Mouse (Mus musculus) neural tube, embryonic 12.5 days (tissue): ENCODE results near the gene Jmjd4. TPM values are rescaled to one million over a fixed set of nuclear protein-coding genes. Genes with fewer than 3 reads are reported as not detected.

ENCODE experiments used
- polyA plus RNA-seq: library from polyadenylated mRNA; unstranded; fragments of >200 nt; fragmentation: Nextera tagmentation; extraction: Ambion mirVana; gene quantifications from 2 replicates; pipeline ENCODE4 v1.2.1, GENCODE M21; 2016

The Jmjd4 gene
- polyA plus RNA-seq, 1 experiment from 2014 or later: 14.5 TPM

Other genes with a start within 250 kb of the Jmjd4 start
- 88.0 and 91.1 TPM in 2 replicates for gene Mrpl55, start 247.6 kb upstream of the Jmjd4 start, polyA plus RNA-seq
- gene 2310033P09Rik, start 241.7 kb upstream of the Jmjd4 start, polyA plus RNA-seq: 30.1 and 30.5 TPM in 2 replicates
- 623 and 633 TPM in 2 replicates for gene Arf1, start 221.8 kb upstream of the Jmjd4 start, polyA plus RNA-seq
- gene Wnt3a, start 159.3 kb upstream of the Jmjd4 start, polyA plus RNA-seq: 3.4 and 4.1 TPM in 2 replicates
- 3.9 and 4.2 TPM in 2 replicates for gene Wnt9a, start 143.1 kb upstream of the Jmjd4 start, polyA plus RNA-seq
- gene Prss38, start 74.4 kb upstream of the Jmjd4 start, polyA plus RNA-seq: not detected in 2 replicates
- gene Snap47, start 1.1 kb downstream of the Jmjd4 start, polyA plus RNA-seq: 278 and 282 TPM in 2 replicates
- gene Zfp867, start 22.4 kb downstream of the Jmjd4 start, polyA plus RNA-seq: 10.1 and 10.5 TPM in 2 replicates
- 23.4 and 23.8 TPM in 2 replicates for gene Zkscan17, start 76.7 kb downstream of the Jmjd4 start, polyA plus RNA-seq
- gene Nlrp3, start 91.5 kb downstream of the Jmjd4 start, polyA plus RNA-seq: 0.13 and 0.22 TPM in 2 replicates
- gene Olfr222, start 126.2 kb downstream of the Jmjd4 start, polyA plus RNA-seq: not detected in 2 replicates
- gene Olfr223, start 143.2 kb downstream of the Jmjd4 start, polyA plus RNA-seq: not detected in 2 replicates
- 105 and 123 TPM in 2 replicates for gene Mprip, start 211.3 kb downstream of the Jmjd4 start, polyA plus RNA-seq